Mouse (Mus musculus) kidney, postnatal 0 days (tissue): Measurements from ENCODE around the gene Tjp3. TPM values are rescaled to one million over a fixed set of nuclear protein-coding genes. Genes with fewer than 3 reads are reported as not detected.

Experiments used
- ATAC-seq: fragments of 200-750 bp; cut with Nextera tagmentation; replicated peaks from 2 replicates; pipeline ENCODE4 v1.8.0; 2017; ENCODE audit warnings: low read depth, moderate number of reproducible peaks, moderate TSS enrichment, moderate library complexity; ENCODE audit not compliant: low FRiP score
- DNase-seq: peaks from one replicate; pipeline ENCODE4 v3.0.0-alpha.2; 2016; ENCODE audit warnings: low spot score
- H3K27ac ChIP-seq: fragments of 300-500 bp; sonication (generic); 2 replicates; pipeline ENCODE4 v1.5.1; 2014; ENCODE audit warnings: mild to moderate bottlenecking
- H3K27me3 ChIP-seq: fragments of 300-500 bp; sonication (generic); 2 replicates; pipeline ENCODE4 v1.6.1; 2014; ENCODE audit warnings: low read length, mixed read lengths; ENCODE audit not compliant: insufficient read depth
- H3K36me3 ChIP-seq: fragments of 300-500 bp; sonication (generic); 2 replicates; pipeline ENCODE4 v1.6.1; 2014; ENCODE audit warnings: low read length, mixed read lengths; ENCODE audit not compliant: insufficient read depth
- H3K4me1 ChIP-seq: fragments of 300-500 bp; sonication (generic); replicated peaks from 2 replicates; pipeline ENCODE4 v1.6.1; 2014; ENCODE audit warnings: antibody characterized with exemption, low read length, mixed read lengths; ENCODE audit not compliant: insufficient read depth
- H3K4me2 ChIP-seq: fragments of 300-500 bp; sonication (generic); 2 replicates; pipeline ENCODE4 v1.6.1; 2014; ENCODE audit warnings: mild to moderate bottlenecking, low read length, moderate library complexity, mixed read lengths
- H3K4me3 ChIP-seq: fragments of 300-500 bp; sonication (generic); replicated peaks from 2 replicates; pipeline ENCODE4 v1.5.1; 2014; ENCODE audit warnings: low read depth, low read length
- H3K9ac ChIP-seq: fragments of 300-500 bp; sonication (generic); 2 replicates; pipeline ENCODE4 v1.6.1; 2014; ENCODE audit warnings: low read depth, low read length
- H3K9me3 ChIP-seq: fragments of 300-500 bp; sonication (generic); replicated peaks from 2 replicates; pipeline ENCODE4 v1.6.1; 2016; ENCODE audit warnings: low read length, inconsistent platforms, mixed read lengths
- CTCF ChIP-seq: IDR thresholded peaks from 2 replicates; pipeline ENCODE4 v1.5.1; 2016; ENCODE audit warnings: antibody characterized with exemption, low read depth, mild to moderate bottlenecking, moderate library complexity
- WGBS: fragments of 180-500 bp; shearing (Covaris S2); extraction: QIAGEN DNeasy Blood & Tissue Kit; methylation state at CpG from one replicate; pipeline ENCODE4 v1.1.7; 2014; 5-methylcytosine and 5-hydroxymethylcytosine counted together
- polyA plus RNA-seq: library from polyadenylated mRNA; unstranded; fragments of >200 nt; fragmentation: Nextera tagmentation; extraction: Ambion mirVana; gene quantifications from 2 replicates; pipeline ENCODE4 v1.2.1, GENCODE M21; 2015

The Tjp3 gene
- polyA plus RNA-seq, 1 experiment from 2014 or later: 19.0 TPM

DNA sequence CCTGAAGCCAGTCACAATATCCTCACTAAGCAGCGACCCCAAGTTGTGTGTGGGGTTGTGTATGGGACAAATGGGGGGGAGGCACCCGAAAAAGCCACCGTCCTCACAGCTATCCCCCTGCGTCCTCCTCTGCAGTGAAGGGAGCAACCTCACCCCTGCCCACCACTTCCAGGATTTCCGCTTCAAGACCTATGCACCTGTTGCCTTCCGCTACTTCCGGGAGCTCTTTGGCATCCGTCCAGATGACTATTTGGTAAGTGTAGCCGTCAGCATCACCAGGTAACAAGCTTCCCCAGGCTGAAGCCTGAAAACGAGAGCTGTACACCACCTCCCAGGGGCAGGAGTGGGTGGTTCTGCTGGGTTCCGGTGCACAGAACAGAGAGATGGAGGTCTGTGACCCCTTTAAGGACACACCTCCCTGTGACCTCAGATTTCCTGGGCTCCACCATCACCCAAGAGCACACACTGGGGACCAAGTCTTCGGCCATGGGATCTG lies 14.8 kb upstream of the Tjp3 start:
- H3K9ac ChIP-seq: no peak overlapping the region
- no peak overlapping the region for H3K4me2 ChIP-seq
- H3K36me3 ChIP-seq: peaks cover 48% of the 10 kb centered on the region
- WGBS: 90% methylated on average over 12 of the region's 12 CpGs
- DNase-seq (no peak), ATAC-seq (no peak)
- H3K4me3 ChIP-seq: no peak overlapping the region
- no peaks in the 10 kb centered on the region for H3K9me3 ChIP-seq
- TF ChIP-seq CTCF: no peak
- no peak overlapping the region for H3K27ac ChIP-seq
- no peaks in the 10 kb centered on the region for H3K27me3 ChIP-seq
- H3K4me1 ChIP-seq: peaks cover 21% of the 10 kb centered on the region

DNA sequence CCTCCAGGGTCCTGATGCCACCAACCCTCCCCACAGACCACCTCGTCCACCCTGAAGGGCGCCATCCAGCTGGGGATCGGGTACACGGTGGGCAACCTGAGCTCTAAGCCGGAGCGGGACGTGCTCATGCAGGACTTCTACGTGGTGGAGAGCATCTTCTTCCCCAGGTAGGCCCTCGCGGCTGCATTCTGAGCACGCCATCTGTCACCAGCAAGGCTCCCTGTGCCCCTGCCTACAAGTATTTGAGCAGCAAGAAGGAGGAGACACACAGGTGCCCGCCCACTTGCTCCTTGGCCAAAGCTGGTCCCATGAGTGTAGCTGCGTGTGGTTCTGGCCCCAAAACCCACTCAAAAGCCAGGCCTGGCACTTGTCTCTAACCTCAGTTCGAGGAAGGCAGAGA lies 14.3 kb upstream of the Tjp3 start:
- H3K36me3 ChIP-seq: peaks cover 43% of the 10 kb centered on the region
- H3K9me3 ChIP-seq: no peaks in the 10 kb centered on the region
- H3K4me3 ChIP-seq: no peak overlapping the region
- no peak overlapping the region for H3K9ac ChIP-seq
- no peak overlapping the region for H3K4me2 ChIP-seq
- no peak overlapping the region for H3K27ac ChIP-seq
- ATAC-seq (no peak), DNase-seq (no peak)
- 97% methylated on average over 14 of the region's 14 CpGs for WGBS
- peaks cover 26% of the 10 kb centered on the region for H3K4me1 ChIP-seq
- TF ChIP-seq CTCF: no peak
- H3K27me3 ChIP-seq: no peaks in the 10 kb centered on the region

DNA sequence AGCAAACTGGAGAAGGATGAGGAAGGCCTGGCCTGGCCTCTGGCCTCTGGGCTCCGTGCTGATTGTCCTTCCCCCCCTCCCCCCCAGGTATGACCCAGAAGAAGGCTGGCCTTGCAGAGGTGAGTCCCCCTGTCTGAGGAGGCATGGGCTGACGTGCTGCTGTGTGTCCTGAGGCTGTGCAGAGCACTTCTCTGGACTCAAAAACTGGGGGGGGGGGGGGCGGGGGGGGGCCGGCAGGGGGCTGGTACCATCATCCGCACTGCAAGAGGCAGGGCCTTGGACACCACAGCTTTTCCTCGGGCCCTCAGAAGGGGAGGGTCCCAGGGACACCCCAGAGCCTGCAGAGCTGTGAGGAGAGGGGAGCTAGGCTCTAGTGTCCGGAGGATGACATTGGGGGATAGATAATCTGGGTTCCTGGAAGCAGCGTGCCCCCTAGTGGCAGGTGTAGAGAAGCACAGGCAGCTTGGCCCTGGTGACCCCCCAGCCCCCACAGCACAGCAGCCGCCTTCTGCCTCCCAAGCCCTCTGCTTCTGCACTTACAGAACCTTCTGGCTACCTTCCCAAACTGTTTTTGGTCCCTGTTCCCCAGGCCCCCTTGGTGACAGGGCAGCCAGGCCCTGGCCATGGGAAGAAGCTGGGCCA lies 13.3 kb upstream of the Tjp3 start:
- Histone ChIP-seq H3K4me3 (no peak overlapping the region), H3K4me1 (peaks cover 33% of the 10 kb centered on the region), H3K27ac (no peak overlapping the region), H3K36me3 (peaks cover 35% of the 10 kb centered on the region), H3K27me3 (no peaks in the 10 kb centered on the region), H3K9ac (no peak overlapping the region), H3K9me3 (no peaks in the 10 kb centered on the region), H3K4me2 (no peak overlapping the region)
- DNase-seq (peak; percentile 78), ATAC-seq (0 out of 2 replicates have a peak, but pooled peaks have one; percentile 18)
- TF ChIP-seq CTCF: peak; percentile 87
- WGBS: 17% methylated on average over 8 of the region's 9 CpGs

DNA sequence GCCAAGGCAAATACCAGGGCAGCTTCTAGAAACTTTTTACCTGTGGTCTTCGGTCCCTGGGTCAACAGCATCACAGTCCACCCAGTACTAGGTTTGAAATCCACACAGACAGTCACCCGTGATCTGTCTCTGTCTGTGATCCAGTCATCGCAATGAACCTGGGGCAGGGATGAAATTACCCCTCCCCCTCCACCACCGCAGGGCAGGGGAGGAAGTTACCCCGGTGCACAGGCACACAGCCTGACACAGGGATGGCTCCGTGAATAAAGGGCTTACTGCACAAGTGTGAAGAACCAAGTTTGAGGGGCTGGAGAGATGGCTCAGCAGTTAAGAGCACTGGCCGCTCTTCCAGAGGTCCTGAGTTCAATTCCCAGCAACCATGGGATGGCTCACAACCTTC lies 12.4 kb upstream of the Tjp3 start:
- peaks cover 26% of the 10 kb centered on the region for H3K36me3 ChIP-seq
- no peaks in the 10 kb centered on the region for H3K9me3 ChIP-seq
- 64% methylated on average over 7 of the region's 7 CpGs for WGBS
- H3K4me2 ChIP-seq: no peak overlapping the region
- no peak for TF ChIP-seq CTCF
- H3K27ac ChIP-seq: no peak overlapping the region
- ATAC-seq (no peak), DNase-seq (no peak)
- H3K4me1 ChIP-seq: peaks cover 42% of the 10 kb centered on the region
- H3K4me3 ChIP-seq: no peak overlapping the region
- H3K9ac ChIP-seq: no peak overlapping the region
- no peaks in the 10 kb centered on the region for H3K27me3 ChIP-seq

DNA sequence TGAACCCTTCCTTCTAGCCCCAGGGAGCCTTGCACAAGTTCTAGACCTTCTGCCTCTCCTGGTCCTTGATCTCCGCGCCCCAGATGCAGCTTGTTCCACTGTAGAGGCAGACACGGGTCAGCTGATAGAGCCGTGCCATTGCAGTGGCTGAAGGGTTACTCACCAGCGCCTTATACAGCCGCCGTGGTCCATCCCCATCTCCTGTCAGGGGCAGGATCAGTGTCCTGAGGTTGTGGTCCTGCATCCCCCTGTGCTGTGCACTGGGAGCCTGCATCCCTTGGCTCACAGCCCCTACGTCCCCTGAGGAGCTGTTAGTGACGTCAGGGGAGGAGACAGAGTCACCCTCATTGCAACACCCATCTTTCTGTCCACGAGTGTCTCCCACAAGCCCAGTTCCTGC lies 11.9 kb upstream of the Tjp3 start:
- H3K9ac ChIP-seq: no peak overlapping the region
- H3K27ac ChIP-seq: peak overlapping the region; percentile 50; the same call in 1 of the 2 replicates
- H3K4me3 ChIP-seq: no peak overlapping the region
- H3K9me3 ChIP-seq: no peaks in the 10 kb centered on the region
- peaks cover 45% of the 10 kb centered on the region for H3K4me1 ChIP-seq
- H3K4me2 ChIP-seq: peak overlapping the region; percentile 25; the same call in 1 of the 2 replicates
- ATAC-seq (no peak), DNase-seq (no peak)
- no peak for TF ChIP-seq CTCF
- WGBS: 65% methylated on average over 10 of the region's 10 CpGs
- no peaks in the 10 kb centered on the region for H3K27me3 ChIP-seq
- peaks cover 26% of the 10 kb centered on the region for H3K36me3 ChIP-seq

DNA sequence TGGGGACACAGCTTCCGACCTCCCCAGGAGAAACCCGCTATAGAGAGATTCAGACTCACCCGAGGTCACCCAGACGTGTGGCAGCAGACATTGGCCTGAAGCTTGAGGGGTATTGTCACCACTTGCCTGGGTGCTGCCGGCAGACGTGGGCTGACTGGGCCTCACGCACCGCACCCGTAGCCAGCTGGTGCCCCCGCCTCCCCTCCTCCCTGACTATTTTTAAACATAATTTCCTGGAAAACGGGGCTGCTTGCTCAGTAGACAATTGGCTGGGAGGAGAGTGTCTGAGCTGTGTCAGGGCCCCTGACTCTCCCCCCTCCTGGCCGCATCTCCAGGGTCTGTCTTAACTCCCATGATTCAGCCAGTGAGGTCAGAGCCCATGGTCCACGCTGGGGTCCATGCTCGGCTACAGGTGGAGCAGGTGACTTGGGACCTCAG lies 11.4 kb upstream of the Tjp3 start:
- ATAC-seq: no peak
- Histone ChIP-seq H3K4me2 (peak overlapping the region; percentile 25; the same call in 1 of the 2 replicates), H3K27me3 (no peaks in the 10 kb centered on the region), H3K9me3 (no peaks in the 10 kb centered on the region), H3K9ac (no peak overlapping the region), H3K4me1 (peaks cover 50% of the 10 kb centered on the region), H3K4me3 (no peak overlapping the region), H3K36me3 (peaks cover 22% of the 10 kb centered on the region), H3K27ac (peak overlapping the region; percentile 50)
- 56% methylated on average over 14 of the region's 14 CpGs for WGBS
- no peak for TF ChIP-seq CTCF
- DNase-seq: peak; percentile 23
